Mouse (Mus musculus) stomach, postnatal 0 days (tissue): Measurements from ENCODE around the gene Ppfia2.
A peak's percentile ranks its signal among the peaks of the same experiment; 100 is the strongest.

Source experiments
- CTCF ChIP-seq: IDR thresholded peaks from 2 replicates; pipeline ENCODE4 v1.5.1; 2016; ENCODE audit warnings: antibody characterized with exemption, low read depth, mild to moderate bottlenecking, moderate library complexity
- EP300 ChIP-seq: optimal IDR thresholded peaks from 2 replicates; pipeline ENCODE3; 2016; ENCODE audit warnings: antibody characterized with exemption

DNA sequence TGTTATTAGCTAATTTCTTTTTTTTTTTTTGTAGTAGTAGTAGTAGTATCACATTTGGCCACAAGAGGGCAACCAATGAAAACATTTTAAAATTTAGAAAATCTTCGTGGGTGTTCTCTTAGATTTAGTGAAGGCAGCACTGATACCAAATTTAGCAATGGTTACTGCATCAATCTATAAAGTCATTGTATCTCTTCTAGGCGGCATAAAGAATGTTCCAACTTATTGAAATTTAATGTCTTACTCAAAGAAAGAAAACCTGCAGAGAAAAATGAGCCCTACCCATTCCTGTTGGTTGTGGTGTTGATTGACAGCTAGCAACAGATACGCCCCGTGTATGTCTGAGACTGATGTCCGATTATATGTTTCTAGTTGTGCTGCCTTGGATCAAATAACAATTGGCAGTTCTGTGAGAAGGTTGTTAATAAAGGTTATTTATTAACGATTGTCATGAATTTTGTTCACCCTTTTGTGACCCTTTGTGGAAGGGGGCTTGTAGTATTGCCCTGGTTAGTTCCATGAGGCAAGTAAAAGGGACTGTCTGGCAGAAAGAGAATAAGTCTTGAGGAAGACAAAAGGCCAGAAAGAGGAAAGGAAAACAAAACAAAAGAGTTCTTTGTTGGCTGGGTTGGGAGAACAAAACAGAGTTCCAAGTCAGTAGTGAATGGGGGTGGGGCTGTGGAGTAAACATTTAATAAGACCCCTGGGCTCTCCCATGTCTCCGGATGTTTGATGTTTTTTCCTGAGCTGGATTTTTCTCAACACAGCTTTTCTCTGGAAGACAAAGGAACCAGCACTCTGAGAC, 139.2 kb downstream of the Ppfia2 start:
- TF ChIP-seq EP300 (no peak), CTCF (peak; percentile 66)
